Mouse (Mus musculus) ES-E14 (cell line): ENCODE data around the gene Trp53i11. TPM values are rescaled to one million over a fixed set of nuclear protein-coding genes. Genes with fewer than 3 reads are reported as not detected.
A peak's percentile ranks its signal among the peaks of the same experiment; 100 is the strongest.

Experiments
- DNase-seq: peaks from one replicate; pipeline ENCODE4 v3.0.0-alpha.2; 2013; ENCODE audit warnings: low read depth, low spot score
- H3K27ac ChIP-seq: 2 replicates; pipeline ENCODE4 v1.5.1; 2012; ENCODE audit warnings: low read depth, mild to moderate bottlenecking, low read length, moderate library complexity, mixed read lengths; ENCODE audit not compliant: poor library complexity, insufficient read depth, severe bottlenecking
- H3K36me3 ChIP-seq: 2 replicates; pipeline ENCODE4 v1.6.1; 2012; ENCODE audit warnings: mild to moderate bottlenecking, low read length, moderate library complexity, mixed read lengths; ENCODE audit not compliant: control insufficient read depth, poor library complexity, insufficient read depth, severe bottlenecking
- H3K4me1 ChIP-seq, 2 experiments: fragments of 150-350 bp in 1 of 2; sonication (generic) in 1 of 2; 2 replicates each; pipeline ENCODE4 v1.6.1; 2012; ENCODE audit warnings: low read length in 2 of 2, mild to moderate bottlenecking in 1 of 2, mixed read lengths in 1 of 2; ENCODE audit not compliant: control insufficient read depth in 2 of 2, insufficient read depth in 2 of 2, poor library complexity in 1 of 2
- H3K4me3 ChIP-seq, 2 experiments: fragments of 150-350 bp in 1 of 2; sonication (generic) in 1 of 2; 2 replicates each; pipeline ENCODE4 v1.5.1; 2012; ENCODE audit warnings: low read length in 2 of 2, low read depth in 1 of 2, mild to moderate bottlenecking in 1 of 2, mixed read lengths in 1 of 2; ENCODE audit not compliant: insufficient read depth in 1 of 2, poor library complexity in 1 of 2, severe bottlenecking in 1 of 2
- H3K9ac ChIP-seq: 2 replicates; pipeline ENCODE4 v1.6.1; 2012; ENCODE audit warnings: low read depth, mild to moderate bottlenecking, low read length, mixed read lengths; ENCODE audit not compliant: poor library complexity, insufficient read depth, severe bottlenecking
- H3K9me3 ChIP-seq: fragments of 150-350 bp; sonication (generic); 2 replicates; pipeline ENCODE4 v1.6.1; 2012; ENCODE audit warnings: low read depth, mild to moderate bottlenecking, low read length; ENCODE audit not compliant: control insufficient read depth, insufficient read depth
- CHD2 ChIP-seq: IDR thresholded peaks from 2 replicates; pipeline ENCODE4 v1.6.1; 2014; ENCODE audit warnings: mild to moderate bottlenecking, low read depth, low read length, inconsistent platforms
- HCFC1 ChIP-seq: IDR thresholded peaks from 2 replicates; pipeline ENCODE4 v1.6.1; 2012; ENCODE audit warnings: low read length, inconsistent platforms, borderline replicate concordance; ENCODE audit not compliant: insufficient read depth
- MAFK ChIP-seq: IDR thresholded peaks from 2 replicates; pipeline ENCODE4 v1.6.1; 2014; ENCODE audit warnings: mild to moderate bottlenecking, low read depth, low read length, inconsistent platforms; ENCODE audit not compliant: insufficient read depth
- ZC3H11A ChIP-seq: IDR thresholded peaks from 2 replicates; pipeline ENCODE4 v1.6.1; 2012; ENCODE audit warnings: low read depth, mild to moderate bottlenecking, inconsistent platforms, low read length, borderline replicate concordance
- ZNF384 ChIP-seq: IDR thresholded peaks from 2 replicates; pipeline ENCODE4 v1.6.1; 2012; ENCODE audit warnings: low read depth, low read length, inconsistent platforms
- in situ Hi-C, 2 experiments: fragments of 600-800 bp; cut with MboI; formaldehyde crosslinking; loops; one replicate each; pipeline ENCODE4 v1.15.1; 2025; ENCODE audit warnings: low sequenced_read_pairs in 2 of 2, inconsistent platforms in 1 of 2; ENCODE audit not compliant: unreplicated experiment in 2 of 2
- total RNA-seq: library from RNA; depleted of rRNA; stranded (reverse); fragments of 300-350 nt; gene quantifications from 2 replicates; pipeline ENCODE4 v1.2.3, GENCODE M21; 2012

Gene Trp53i11
- total RNA-seq, 1 experiment: 21.7 TPM

GRCm38 (mm10) chr2:93180077-93180844 is 7.1 kb upstream of the Trp53i11 start:
- TF ChIP-seq HCFC1: no peak
- TF ChIP-seq CHD2: no peak
- no peak for TF ChIP-seq ZC3H11A
- no peak for TF ChIP-seq MAFK
- TF ChIP-seq ZNF384: no peak
- DNase-seq: no peak
- Histone ChIP-seq H3K9ac (peak overlapping the region; percentile 63; the same call in 1 of the 2 replicates), H3K9me3 (no peaks in the 10 kb centered on the region), H3K27ac (no peak overlapping the region), H3K36me3 (no peaks in the 10 kb centered on the region), H3K4me1 (peaks cover 2 to 20% of the 10 kb centered on the region in 2 experiments; a peak in 3 of 4 replicates), H3K4me3 (peak overlapping the region; percentile 54 to 65)
- in situ Hi-C loops: no loop called here

GRCm38 (mm10) chr2:93182859-93183258 is 4.5 kb upstream of the Trp53i11 start:
- TF ChIP-seq ZNF384 (no peak), ZC3H11A (no peak), CHD2 (no peak), HCFC1 (no peak), MAFK (no peak)
- no peak overlapping the region for H3K27ac ChIP-seq
- no peak for DNase-seq
- H3K9me3 ChIP-seq: no peaks in the 10 kb centered on the region
- in situ Hi-C loops: no loop called here
- H3K4me3 ChIP-seq: no peak overlapping the region
- peaks cover 0 to 9% of the 10 kb centered on the region in 2 experiments; a peak in 2 of 4 replicates for H3K4me1 ChIP-seq
- H3K9ac ChIP-seq: no peak overlapping the region
- H3K36me3 ChIP-seq: no peaks in the 10 kb centered on the region

- H3K9me3 ChIP-seq: no peaks in the 10 kb centered on the region
- TF ChIP-seq CHD2 (no peak), ZNF384 (no peak), MAFK (no peak), ZC3H11A (no peak), HCFC1 (no peak)
- H3K4me3 ChIP-seq: peak overlapping the region; percentile 79 to 93
- peaks cover 10 to 35% of the 10 kb centered on the region in 2 experiments for H3K4me1 ChIP-seq
- in situ Hi-C loops: no loop called here
- no peak overlapping the region for H3K27ac ChIP-seq
- DNase-seq: no peak
- no peaks in the 10 kb centered on the region for H3K36me3 ChIP-seq
- H3K9ac ChIP-seq: peak overlapping the region; percentile 46
Observed at GRCm38 (mm10) chr2:93188020-93188760, 842 bp downstream of the Trp53i11 start.

- H3K4me1 ChIP-seq: peaks cover 10 to 40% of the 10 kb centered on the region in 2 experiments
Observed at GRCm38 (mm10) chr2:93188761-93189458, 1.6 kb downstream of the Trp53i11 start.

More at GRCm38 (mm10) chr2:93188761-93189458, 1.6 kb downstream of the Trp53i11 start:
- in situ Hi-C loops: no loop called here
- Histone ChIP-seq H3K27ac (no peak overlapping the region), H3K9ac (peak overlapping the region; percentile 46), H3K9me3 (no peaks in the 10 kb centered on the region), H3K36me3 (no peaks in the 10 kb centered on the region), H3K4me3 (peak overlapping the region; percentile 79 to 93)
- DNase-seq: no peak
- TF ChIP-seq HCFC1 (no peak), ZNF384 (no peak), ZC3H11A (no peak), MAFK (no peak), CHD2 (no peak)
